Mouse (Mus musculus): ENCODE results near the gene Znrf1. TPM values are rescaled to one million over a fixed set of nuclear protein-coding genes. Genes with fewer than 3 reads are reported as not detected.

Gene Znrf1
- total and polyA plus RNA-seq, 2 experiments from 2014 or later: 96.5 to 234 TPM

DNA sequence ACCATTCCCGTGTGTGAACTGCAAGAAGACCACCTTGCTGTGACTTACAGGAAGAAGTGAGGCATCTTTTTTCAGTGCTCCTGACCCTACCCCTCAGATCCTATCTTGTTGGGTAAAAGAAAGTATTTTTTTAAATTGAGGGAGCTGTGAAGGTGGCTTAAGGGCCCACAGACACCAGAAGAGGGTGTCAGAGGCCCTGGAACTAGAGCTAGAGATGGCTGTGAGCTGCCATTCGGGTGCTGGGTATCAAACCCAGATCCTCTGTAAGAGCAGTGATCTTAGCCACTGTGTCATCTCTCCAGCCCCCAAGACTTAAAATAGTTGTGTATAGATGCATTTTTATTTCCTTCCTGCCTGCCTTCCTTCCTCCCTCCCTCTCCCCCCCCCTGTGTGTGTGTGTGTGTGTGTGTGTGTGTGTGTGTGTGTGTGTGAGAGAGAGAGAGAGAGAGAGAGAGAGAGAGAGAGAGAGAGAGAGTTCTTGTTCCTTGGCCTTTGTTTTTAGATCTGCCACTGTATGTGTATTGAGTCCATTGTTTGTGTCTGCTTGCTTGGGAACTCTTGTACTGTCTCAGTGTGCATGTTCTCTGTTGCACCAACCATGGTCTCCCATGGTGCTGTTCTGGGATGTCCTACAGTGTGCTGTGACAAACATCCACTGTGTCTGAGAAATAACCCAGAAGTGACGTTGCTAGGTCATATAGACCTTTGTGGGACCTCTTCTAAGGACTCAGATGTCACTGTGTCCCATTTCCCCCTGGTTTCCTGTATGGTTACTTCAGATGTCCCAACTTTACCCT, 58.3 kb downstream of the Znrf1 start:
- no peak overlapping the region for H3K4me2 ChIP-seq (ENCODE audit: low read depth, low read length, poor library complexity, severe bottlenecking)

DNA sequence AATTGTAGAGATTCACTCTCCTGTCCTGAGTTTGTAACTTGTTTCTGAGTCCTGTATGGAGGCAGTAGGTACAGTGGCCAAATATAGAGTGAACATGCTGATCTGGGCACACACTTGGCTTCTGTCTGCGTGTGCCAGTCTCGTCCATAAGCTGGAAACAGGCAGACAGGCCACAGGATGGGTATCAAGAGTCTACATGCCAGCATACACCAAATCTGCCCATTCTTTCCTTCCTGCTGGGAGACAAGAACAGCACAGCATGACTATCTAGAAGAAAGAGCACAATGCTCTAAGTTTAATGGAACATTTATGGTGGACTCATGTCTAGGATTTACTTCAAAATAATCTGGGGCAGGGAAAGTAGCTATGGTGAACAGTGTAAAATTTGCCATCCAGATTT, 59.1 kb downstream of the Znrf1 start:
- no peaks in the 10 kb centered on the region for H3K27me3 ChIP-seq (ENCODE audit: insufficient read depth, low read length)
- 89% methylated on average over 2 of the region's 2 CpGs for WGBS
- H3K4me1 ChIP-seq (ENCODE audit: insufficient read depth, low read length): peaks cover 19% of the 10 kb centered on the region; the same call in 1 of the 2 replicates
- H3K4me3 ChIP-seq (ENCODE audit: low read depth, low read length): no peak overlapping the region
- H3K36me3 ChIP-seq (ENCODE audit: insufficient read depth, low read length): no peaks in the 10 kb centered on the region
- H3K9ac ChIP-seq (replicated peaks; ENCODE audit: low read length, poor library complexity, severe bottlenecking): no peak overlapping the region
- no peak for ATAC-seq (ENCODE audit: low FRiP score)
- H3K9me3 ChIP-seq (ENCODE audit: low read length): no peaks in the 10 kb centered on the region
- H3K27ac ChIP-seq (ENCODE audit: low read depth, low read length): 0 out of 2 replicates have a peak overlapping the region, but pooled peaks have one; percentile 26
- H3K4me2 ChIP-seq (ENCODE audit: low read depth, low read length, poor library complexity, severe bottlenecking): no peak overlapping the region
- no peak for TF ChIP-seq CTCF (IDR thresholded peaks at IDR 0.05)
- DNase-seq (ENCODE audit: low spot score): no peak

More for the DNA sequence above, 58.3 kb downstream of the Znrf1 start:
- ATAC-seq (ENCODE audit: low FRiP score) (no peak), DNase-seq (ENCODE audit: low spot score) (no peak)
- H3K27me3 ChIP-seq (ENCODE audit: insufficient read depth, low read length): no peaks in the 10 kb centered on the region
- no peaks in the 10 kb centered on the region for H3K9me3 ChIP-seq (ENCODE audit: low read length)
- H3K9ac ChIP-seq (replicated peaks; ENCODE audit: low read length, poor library complexity, severe bottlenecking): no peak overlapping the region
- no peak overlapping the region for H3K4me3 ChIP-seq (ENCODE audit: low read depth, low read length)
- H3K4me1 ChIP-seq (ENCODE audit: insufficient read depth, low read length): peaks cover 19% of the 10 kb centered on the region; the same call in 1 of the 2 replicates
- TF ChIP-seq CTCF (IDR thresholded peaks at IDR 0.05): no peak
- 81% methylated on average over 3 of the region's 3 CpGs for WGBS
- no peak overlapping the region for H3K27ac ChIP-seq (ENCODE audit: low read depth, low read length)
- H3K36me3 ChIP-seq (ENCODE audit: insufficient read depth, low read length): no peaks in the 10 kb centered on the region

DNA sequence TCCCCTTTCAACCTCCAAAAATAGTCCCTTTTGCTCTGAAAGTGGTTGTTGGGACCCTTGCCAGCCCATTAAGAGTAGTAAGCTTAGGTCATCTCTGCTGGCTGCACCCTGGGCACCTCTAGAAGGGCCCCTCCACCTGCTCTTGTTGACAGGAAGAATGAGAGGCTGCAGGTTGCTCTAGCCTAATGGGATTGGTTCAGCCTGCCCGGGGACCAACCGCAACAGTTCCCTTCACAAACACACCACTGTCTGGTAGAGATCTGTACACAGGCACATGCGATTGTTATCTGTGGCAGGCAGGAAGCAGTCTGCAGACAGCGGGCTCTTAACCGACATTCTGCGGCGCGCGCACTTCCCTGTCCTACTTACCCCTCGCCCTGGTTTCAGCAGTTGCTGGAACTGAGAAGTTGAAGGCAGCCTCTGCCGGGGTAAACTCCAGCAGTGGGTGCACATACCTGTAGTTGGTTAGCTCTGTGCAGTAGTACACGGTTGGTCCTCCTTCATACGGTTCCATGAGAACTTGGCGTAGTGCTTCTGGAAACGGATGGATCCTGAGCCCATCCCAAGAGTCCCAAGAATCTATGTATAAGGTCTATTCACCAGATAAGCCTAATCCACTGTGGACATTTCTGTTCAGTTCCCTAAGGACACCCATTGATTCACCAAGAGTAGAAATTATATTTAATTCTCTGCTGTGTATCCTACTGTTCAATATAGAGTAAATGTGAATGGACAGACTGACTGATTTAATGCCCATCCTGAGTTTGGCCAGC, 60.0 kb downstream of the Znrf1 start:
- WGBS: 83% methylated on average over 15 of the region's 15 CpGs
- no peaks in the 10 kb centered on the region for H3K36me3 ChIP-seq (ENCODE audit: insufficient read depth, low read length)
- ATAC-seq (ENCODE audit: low FRiP score) (no peak), DNase-seq (ENCODE audit: low spot score) (no peak)
- TF ChIP-seq CTCF (IDR thresholded peaks at IDR 0.05): no peak
- H3K27ac ChIP-seq (ENCODE audit: low read depth, low read length): no peak overlapping the region
- no peak overlapping the region for H3K4me3 ChIP-seq (ENCODE audit: low read depth, low read length)
- H3K27me3 ChIP-seq (ENCODE audit: insufficient read depth, low read length): no peaks in the 10 kb centered on the region
- H3K4me2 ChIP-seq (ENCODE audit: low read depth, low read length, poor library complexity, severe bottlenecking): no peak overlapping the region
- no peak overlapping the region for H3K9ac ChIP-seq (replicated peaks; ENCODE audit: low read length, poor library complexity, severe bottlenecking)
- H3K9me3 ChIP-seq (ENCODE audit: low read length): no peaks in the 10 kb centered on the region
- peaks cover 19% of the 10 kb centered on the region; the same call in 1 of the 2 replicates for H3K4me1 ChIP-seq (ENCODE audit: insufficient read depth, low read length)

DNA sequence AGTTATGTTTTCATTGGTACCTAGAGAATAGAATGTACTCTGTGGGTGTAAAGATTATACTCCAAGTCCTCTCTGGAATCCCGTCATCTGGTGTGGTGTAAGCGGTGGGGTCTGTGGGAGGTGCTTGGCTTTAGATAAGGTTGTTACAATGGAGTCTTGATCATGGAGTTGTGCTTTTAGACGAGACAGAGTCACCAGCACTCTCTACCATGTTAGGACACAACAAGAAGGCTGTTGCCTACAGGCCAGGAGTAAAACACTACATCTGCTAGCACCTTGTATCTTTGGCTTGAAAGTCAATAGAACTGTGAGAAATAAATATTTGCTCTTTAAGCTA, 60.6 kb downstream of the Znrf1 start:
- Histone ChIP-seq H3K9me3 (ENCODE audit: low read length) (no peaks in the 10 kb centered on the region), H3K4me1 (ENCODE audit: insufficient read depth, low read length) (peaks cover 19% of the 10 kb centered on the region; the same call in 1 of the 2 replicates), H3K4me3 (ENCODE audit: low read depth, low read length) (no peak overlapping the region), H3K27me3 (ENCODE audit: insufficient read depth, low read length) (no peaks in the 10 kb centered on the region), H3K4me2 (ENCODE audit: low read depth, low read length, poor library complexity, severe bottlenecking) (no peak overlapping the region), H3K36me3 (ENCODE audit: insufficient read depth, low read length) (no peaks in the 10 kb centered on the region), H3K27ac (ENCODE audit: low read depth, low read length) (no peak overlapping the region), H3K9ac (replicated peaks; ENCODE audit: low read length, poor library complexity, severe bottlenecking) (no peak overlapping the region)
- 56% methylated on average over 3 of the region's 3 CpGs for WGBS
- ATAC-seq (ENCODE audit: low FRiP score): no peak
- no peak for TF ChIP-seq CTCF (IDR thresholded peaks at IDR 0.05)
- DNase-seq (ENCODE audit: low spot score): no peak

DNA sequence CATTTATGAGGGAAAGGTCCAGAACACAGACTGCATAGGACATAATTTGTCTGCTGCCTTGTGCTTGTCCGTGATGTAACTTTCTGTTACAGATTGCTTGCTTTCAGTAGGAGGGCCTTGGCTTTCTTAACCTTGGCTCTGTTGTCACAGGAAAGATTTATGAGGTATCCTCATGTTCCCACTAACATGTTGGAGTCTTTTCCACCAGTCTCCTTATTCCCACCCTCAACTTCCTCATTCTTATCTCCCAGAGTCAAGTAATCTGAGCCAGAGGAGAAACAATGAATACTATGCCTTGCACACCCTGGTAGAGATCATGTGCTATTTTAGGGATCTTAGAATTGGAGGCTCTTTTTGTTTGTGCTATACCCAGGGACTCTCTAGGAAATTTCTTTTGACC, 61.4 kb downstream of the Znrf1 start:
- Histone ChIP-seq H3K9ac (replicated peaks; ENCODE audit: low read length, poor library complexity, severe bottlenecking) (no peak overlapping the region), H3K27me3 (ENCODE audit: insufficient read depth, low read length) (no peaks in the 10 kb centered on the region), H3K27ac (ENCODE audit: low read depth, low read length) (peak overlapping the region; percentile 19; the same call in 1 of the 2 replicates), H3K4me1 (ENCODE audit: insufficient read depth, low read length) (peaks cover 19% of the 10 kb centered on the region; the same call in 1 of the 2 replicates), H3K4me2 (ENCODE audit: low read depth, low read length, poor library complexity, severe bottlenecking) (no peak overlapping the region), H3K9me3 (ENCODE audit: low read length) (no peaks in the 10 kb centered on the region), H3K4me3 (ENCODE audit: low read depth, low read length) (no peak overlapping the region), H3K36me3 (ENCODE audit: insufficient read depth, low read length) (no peaks in the 10 kb centered on the region)
- WGBS: 82% methylated on average over 1 of the region's 1 CpGs
- DNase-seq (ENCODE audit: low spot score) (no peak), ATAC-seq (ENCODE audit: low FRiP score) (no peak)
- no peak for TF ChIP-seq CTCF (IDR thresholded peaks at IDR 0.05)
